Mouse (Mus musculus): ENCODE data around the gene Eid1.

DNA sequence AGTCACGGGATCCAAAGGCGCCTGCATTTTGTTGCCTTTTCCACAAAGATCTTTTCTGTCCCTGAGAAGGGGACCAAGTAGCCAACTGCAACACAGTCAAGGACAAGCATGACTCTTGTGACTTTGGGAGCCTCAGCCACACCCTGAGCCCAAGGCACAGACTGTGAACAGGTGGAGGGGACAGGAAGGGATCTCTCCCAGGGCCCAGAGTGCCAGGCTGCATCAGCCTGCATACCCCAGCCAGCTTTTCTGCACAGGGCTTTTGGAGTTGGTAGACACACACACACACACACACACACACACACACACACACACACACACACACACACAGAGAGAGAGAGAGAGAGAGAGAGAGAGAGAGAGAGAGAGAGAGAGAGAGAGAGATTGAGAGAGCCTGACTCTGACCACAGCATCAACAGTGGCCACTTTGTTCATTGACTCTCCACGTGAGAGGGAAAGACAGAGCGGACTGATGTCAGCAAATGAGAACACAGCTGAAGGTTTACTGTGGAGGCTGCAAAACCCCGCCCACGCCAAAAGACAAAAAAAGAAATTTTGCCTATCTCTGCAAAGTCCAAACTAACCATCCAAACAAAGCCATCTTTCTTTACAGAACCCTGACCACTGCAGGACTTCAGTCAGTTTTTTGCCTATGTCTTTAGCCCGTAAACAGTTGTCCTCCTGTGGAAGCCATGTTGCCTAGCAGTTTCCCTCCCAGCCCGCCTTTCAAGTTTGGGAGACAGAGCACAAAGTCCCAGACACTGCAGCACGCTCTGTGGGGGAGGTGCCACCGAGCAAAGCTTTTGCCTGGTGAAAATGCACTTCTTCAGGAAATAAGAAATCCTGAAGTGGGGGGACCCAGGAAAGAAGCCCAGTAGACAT is 11.9 kb downstream of the Eid1 start:
- TF ChIP-seq CTCF (IDR thresholded peaks at IDR 0.05; ENCODE audit: low read depth, low read length) (no peak), GATA1 (IDR thresholded peaks at IDR 0.05; ENCODE audit: borderline replicate concordance, low read length) (no peak), POLR2AphosphoS5 (IDR thresholded peaks at IDR 0.05; ENCODE audit: insufficient replicate concordance, low read depth, low read length) (no peak), TAL1 (conservative IDR thresholded peaks at IDR 0.05; ENCODE audit: low read depth, low read length) (no peak), GATA2 (IDR thresholded peaks at IDR 0.05; ENCODE audit: borderline replicate concordance, low read depth, low read length) (no peak)
